Mouse (Mus musculus) gastrocnemius, postnatal 10 days (tissue): ENCODE data around the gene Anapc7. TPM values are rescaled to one million over a fixed set of nuclear protein-coding genes. Genes with fewer than 3 reads are reported as not detected.

ENCODE experiments used
- total RNA-seq, 2 experiments: library from RNA; stranded (reverse); gene quantifications; 2 replicates each; pipeline ENCODE4 v1.2.3; 2021

The Anapc7 gene
- total RNA-seq, 2 experiments from 2014 or later = 21.5 to 25.4 TPM

Other genes with a start within 250 kb of the Anapc7 start
- gene Hvcn1, start 214.9 kb upstream of the Anapc7 start, total RNA-seq = 1 to 10 TPM; 4.0 to 4.3 TPM
- 1 to 10 TPM; 2.8 to 6.3 TPM for gene Tctn1, start 157.2 kb upstream of the Anapc7 start, total RNA-seq
- gene Pptc7, start 137.3 kb upstream of the Anapc7 start, total RNA-seq = 10 to 100 TPM; 30.0 to 36.1 TPM
- gene Rad9b, start 67.5 kb upstream of the Anapc7 start, total RNA-seq = 1 to 10 TPM; 1.8 to 2.0 TPM
- gene Vps29, start 67.3 kb upstream of the Anapc7 start, total RNA-seq = 10 to 100 TPM; 60.3 to 72.5 TPM
- 10 to 100 TPM; 23.1 to 24.4 TPM for gene Gpn3, start 49.8 kb upstream of the Anapc7 start, total RNA-seq
- 10 to 100 TPM in 1 of 2 experiments, 1 to 10 TPM in 1; 9.7 to 11.5 TPM for gene Fam216a, start 49.3 kb upstream of the Anapc7 start, total RNA-seq
- gene Arpc3, start 29.8 kb upstream of the Anapc7 start, total RNA-seq = 10 to 100 TPM; 75.9 to 89.9 TPM
- 100 to 1,000 TPM; 156 to 181 TPM for gene Atp2a2, start 80.5 kb downstream of the Anapc7 start, total RNA-seq
- 1 to 10 TPM; 7.0 to 7.9 TPM for gene Ift81, start 192.8 kb downstream of the Anapc7 start, total RNA-seq
- gene P2rx7, start 222.2 kb downstream of the Anapc7 start, total RNA-seq = 1 to 10 TPM; 4.4 to 5.9 TPM